Mouse (Mus musculus): ENCODE results near the gene Cdh4. TPM values are rescaled to one million over a fixed set of nuclear protein-coding genes. Genes with fewer than 3 reads are reported as not detected.

The Cdh4 gene
- polyA plus RNA-seq, 1 experiment from 2014 or later = 8.5 TPM

DNA sequence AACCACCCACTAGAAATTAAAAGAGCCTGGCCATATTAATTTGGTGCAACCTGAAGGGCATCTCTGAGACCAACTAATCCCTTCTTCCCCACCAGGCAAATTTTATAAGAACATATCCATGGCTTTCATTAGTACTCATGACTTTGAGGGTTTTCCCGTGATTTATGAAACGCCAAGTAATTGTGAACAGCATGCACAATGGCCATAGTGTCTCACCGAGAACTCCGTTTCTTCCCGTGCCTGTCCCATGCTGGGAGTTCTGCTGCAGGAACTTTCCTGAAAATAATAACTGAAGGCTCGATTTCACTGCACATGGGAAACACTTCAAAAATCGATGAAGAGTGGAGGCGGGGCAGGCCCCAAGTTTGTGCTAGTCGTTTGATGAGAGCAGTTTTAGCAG lies 392.7 kb downstream of the Cdh4 start:
- H3K27me3 ChIP-seq (ENCODE audit: control insufficient read depth, insufficient read depth, low read length) = no peaks in the 10 kb centered on the region
- no peak for DNase-seq (ENCODE audit: low spot score, missing footprints)
- no peak overlapping the region for H3K27ac ChIP-seq (ENCODE audit: low read depth, low read length)
- no peak overlapping the region for H3K4me2 ChIP-seq
- no peak overlapping the region for H3K9ac ChIP-seq (ENCODE audit: low read length)
- H3K9me3 ChIP-seq (ENCODE audit: control insufficient read depth, low read length) = no peaks in the 10 kb centered on the region
- no peak for ATAC-seq (ENCODE audit: low FRiP score)
- no peak overlapping the region for H3K4me3 ChIP-seq (ENCODE audit: low read depth, low read length)
- H3K36me3 ChIP-seq (ENCODE audit: control insufficient read depth, insufficient read depth, low read length) = no peaks in the 10 kb centered on the region
- peaks cover 6% of the 10 kb centered on the region; the same call in 1 of the 2 replicates for H3K4me1 ChIP-seq (ENCODE audit: control insufficient read depth, insufficient read depth, low read length)
- WGBS = 79% methylated on average over 9 of the region's 9 CpGs

DNA sequence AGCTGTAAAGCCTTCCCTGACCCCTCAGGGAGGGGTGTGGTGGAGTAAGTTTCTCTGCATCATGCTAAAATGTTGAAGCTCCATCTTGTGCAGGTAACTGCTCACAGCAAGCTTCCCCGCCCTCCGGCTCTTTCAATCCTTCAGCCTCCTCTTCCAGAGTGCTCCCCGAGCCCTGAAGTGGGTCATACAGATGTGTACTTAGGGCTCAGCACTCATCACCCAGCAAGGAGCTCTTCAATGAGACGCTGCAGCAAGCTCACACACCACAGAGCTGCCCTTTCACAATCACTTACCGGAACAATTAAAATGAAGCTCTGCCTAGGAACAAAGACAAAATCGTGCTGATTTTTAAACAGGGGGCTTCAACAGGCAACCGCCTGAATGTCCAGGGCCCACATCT lies 393.3 kb downstream of the Cdh4 start:
- no peak overlapping the region for H3K9ac ChIP-seq (ENCODE audit: low read length)
- H3K27ac ChIP-seq (ENCODE audit: low read depth, low read length) = no peak overlapping the region
- no peaks in the 10 kb centered on the region for H3K36me3 ChIP-seq (ENCODE audit: control insufficient read depth, insufficient read depth, low read length)
- H3K27me3 ChIP-seq (ENCODE audit: control insufficient read depth, insufficient read depth, low read length) = no peaks in the 10 kb centered on the region
- H3K4me3 ChIP-seq (ENCODE audit: low read depth, low read length) = no peak overlapping the region
- ATAC-seq (ENCODE audit: low FRiP score) = no peak
- H3K4me1 ChIP-seq (ENCODE audit: control insufficient read depth, insufficient read depth, low read length) = peaks cover 6% of the 10 kb centered on the region; the same call in 1 of the 2 replicates
- H3K9me3 ChIP-seq (ENCODE audit: control insufficient read depth, low read length) = no peaks in the 10 kb centered on the region
- WGBS = 45% methylated on average over 7 of the region's 7 CpGs
- DNase-seq (ENCODE audit: low spot score, missing footprints) = no peak
- H3K4me2 ChIP-seq = no peak overlapping the region

GRCm38 (mm10) chr2:179837186-179837585 lies 395.0 kb downstream of the Cdh4 start:
- Histone ChIP-seq H3K9me3 (ENCODE audit: control insufficient read depth, low read length) (no peaks in the 10 kb centered on the region), H3K4me2 (no peak overlapping the region), H3K27me3 (ENCODE audit: control insufficient read depth, insufficient read depth, low read length) (no peaks in the 10 kb centered on the region), H3K4me3 (ENCODE audit: low read depth, low read length) (no peak overlapping the region), H3K4me1 (ENCODE audit: control insufficient read depth, insufficient read depth, low read length) (peaks cover 6% of the 10 kb centered on the region; the same call in 1 of the 2 replicates), H3K36me3 (ENCODE audit: control insufficient read depth, insufficient read depth, low read length) (no peaks in the 10 kb centered on the region), H3K27ac (ENCODE audit: low read depth, low read length) (no peak overlapping the region), H3K9ac (ENCODE audit: low read length) (no peak overlapping the region)
- no peak for DNase-seq (ENCODE audit: low spot score, missing footprints)
- ATAC-seq (ENCODE audit: low FRiP score) = no peak
- WGBS = 79% methylated on average over 10 of the region's 10 CpGs

DNA sequence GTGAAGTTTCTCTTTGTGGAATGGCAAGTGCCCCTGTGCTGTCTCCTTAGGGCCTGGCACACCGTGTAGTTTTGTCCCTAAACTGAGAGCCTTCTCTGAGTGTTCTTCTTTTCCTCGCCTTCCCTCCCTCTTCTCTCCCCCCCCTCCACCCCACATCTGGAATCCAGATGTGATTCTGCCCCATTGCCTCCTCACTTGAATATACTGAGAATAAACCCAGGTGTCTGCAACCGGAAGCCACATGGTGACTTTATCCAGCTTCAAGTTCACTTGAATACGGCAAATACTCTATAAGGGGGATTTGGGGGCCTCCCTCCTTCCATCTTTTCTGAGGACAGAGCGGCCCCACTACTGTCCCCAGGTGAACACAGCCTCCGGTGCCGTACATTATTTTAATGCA lies 395.8 kb downstream of the Cdh4 start:
- Histone ChIP-seq H3K4me1 (ENCODE audit: control insufficient read depth, insufficient read depth, low read length) (peaks cover 10% of the 10 kb centered on the region), H3K4me3 (ENCODE audit: low read depth, low read length) (no peak overlapping the region), H3K27me3 (ENCODE audit: control insufficient read depth, insufficient read depth, low read length) (no peaks in the 10 kb centered on the region), H3K27ac (ENCODE audit: low read depth, low read length) (no peak overlapping the region), H3K9me3 (ENCODE audit: control insufficient read depth, low read length) (no peaks in the 10 kb centered on the region), H3K36me3 (ENCODE audit: control insufficient read depth, insufficient read depth, low read length) (no peaks in the 10 kb centered on the region), H3K9ac (ENCODE audit: low read length) (no peak overlapping the region), H3K4me2 (no peak overlapping the region)
- WGBS = 83% methylated on average over 7 of the region's 7 CpGs
- ATAC-seq (ENCODE audit: low FRiP score) (no peak), DNase-seq (ENCODE audit: low spot score, missing footprints) (no peak)

DNA sequence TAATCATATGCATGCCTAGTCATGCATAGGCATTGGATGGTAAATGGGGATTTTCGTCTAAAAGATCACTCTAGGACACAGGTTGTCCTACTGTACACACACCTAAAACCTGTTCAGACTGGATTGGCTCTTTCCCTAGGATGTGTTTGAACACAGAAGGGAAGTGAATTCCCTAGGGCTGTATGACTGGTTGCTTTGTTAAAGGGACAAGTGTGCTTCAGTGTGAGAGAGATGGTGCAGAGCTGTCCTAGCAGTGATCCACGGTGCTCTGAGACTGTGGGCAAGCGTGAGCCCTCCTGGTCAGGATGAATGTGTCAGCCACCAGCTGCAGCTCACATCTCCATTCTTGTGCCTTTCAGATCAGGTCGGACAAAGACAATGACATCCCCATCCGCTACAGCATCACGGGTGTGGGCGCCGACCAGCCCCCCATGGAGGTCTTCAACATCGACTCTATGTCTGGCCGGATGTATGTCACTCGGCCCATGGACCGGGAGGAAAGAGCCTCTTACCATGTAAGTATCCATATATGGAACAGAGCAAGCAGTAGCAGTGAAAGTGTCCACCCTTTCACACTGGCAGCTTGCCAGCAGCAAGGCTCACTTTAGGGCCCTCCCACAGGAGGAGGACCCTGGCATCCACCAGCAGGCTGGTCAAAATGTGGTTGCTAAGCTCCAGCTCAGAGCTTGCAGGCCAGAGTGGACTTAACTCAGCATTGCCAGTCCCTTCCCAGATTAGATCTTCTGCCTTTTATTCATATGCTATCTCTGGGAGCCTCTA lies 400.6 kb downstream of the Cdh4 start:
- H3K4me1 ChIP-seq (ENCODE audit: control insufficient read depth, insufficient read depth, low read length) = peaks cover 4% of the 10 kb centered on the region; the same call in 1 of the 2 replicates
- peak; percentile 40; the same call in 1 of the 2 replicates for ATAC-seq (ENCODE audit: low FRiP score)
- no peak overlapping the region for H3K9ac ChIP-seq (ENCODE audit: low read length)
- H3K27ac ChIP-seq (ENCODE audit: low read depth, low read length) = no peak overlapping the region
- no peak overlapping the region for H3K4me3 ChIP-seq (ENCODE audit: low read depth, low read length)
- H3K9me3 ChIP-seq (ENCODE audit: control insufficient read depth, low read length) = no peaks in the 10 kb centered on the region
- WGBS = 77% methylated on average over 12 of the region's 12 CpGs
- no peak overlapping the region for H3K4me2 ChIP-seq
- no peak for DNase-seq (ENCODE audit: low spot score, missing footprints)
- no peaks in the 10 kb centered on the region for H3K27me3 ChIP-seq (ENCODE audit: control insufficient read depth, insufficient read depth, low read length)
- H3K36me3 ChIP-seq (ENCODE audit: control insufficient read depth, insufficient read depth, low read length) = no peaks in the 10 kb centered on the region

- no peak for DNase-seq (ENCODE audit: low spot score, missing footprints)
- H3K27ac ChIP-seq (ENCODE audit: low read depth, low read length) = no peak overlapping the region
- 55% methylated on average over 9 of the region's 9 CpGs for WGBS
- no peak for ATAC-seq (ENCODE audit: low FRiP score)
- H3K9me3 ChIP-seq (ENCODE audit: control insufficient read depth, low read length) = no peaks in the 10 kb centered on the region
- H3K4me2 ChIP-seq = no peak overlapping the region
- H3K27me3 ChIP-seq (ENCODE audit: control insufficient read depth, insufficient read depth, low read length) = no peaks in the 10 kb centered on the region
- no peak overlapping the region for H3K9ac ChIP-seq (ENCODE audit: low read length)
- H3K4me1 ChIP-seq (ENCODE audit: control insufficient read depth, insufficient read depth, low read length) = peaks cover 11% of the 10 kb centered on the region
- H3K4me3 ChIP-seq (ENCODE audit: low read depth, low read length) = no peak overlapping the region
- no peaks in the 10 kb centered on the region for H3K36me3 ChIP-seq (ENCODE audit: control insufficient read depth, insufficient read depth, low read length)
Observed at GRCm38 (mm10) chr2:179849732-179850131, 407.5 kb downstream of the Cdh4 start.

DNA sequence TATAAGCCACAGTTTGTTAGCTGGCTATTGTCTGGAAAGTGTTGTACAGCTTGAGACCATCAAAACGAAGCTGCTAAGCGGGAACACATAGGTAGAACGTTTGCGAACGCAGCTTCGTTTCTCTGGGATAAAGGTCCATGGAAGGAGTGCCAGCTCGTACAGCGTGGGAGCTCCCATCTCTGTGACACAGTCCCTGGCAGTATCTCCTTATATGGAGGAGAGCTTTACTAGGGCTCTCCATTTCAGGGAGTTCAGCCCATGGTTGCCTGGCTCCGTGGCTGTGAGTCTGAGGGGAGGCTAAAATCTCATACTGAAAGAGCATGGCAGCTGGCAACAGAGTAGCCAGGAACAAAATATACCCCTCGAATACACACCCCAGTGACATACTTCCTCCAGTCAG lies 409.9 kb downstream of the Cdh4 start:
- Histone ChIP-seq H3K27me3 (ENCODE audit: control insufficient read depth, insufficient read depth, low read length) (no peaks in the 10 kb centered on the region), H3K4me1 (ENCODE audit: control insufficient read depth, insufficient read depth, low read length) (peaks cover 11% of the 10 kb centered on the region), H3K27ac (ENCODE audit: low read depth, low read length) (no peak overlapping the region), H3K36me3 (ENCODE audit: control insufficient read depth, insufficient read depth, low read length) (no peaks in the 10 kb centered on the region), H3K9me3 (ENCODE audit: control insufficient read depth, low read length) (no peaks in the 10 kb centered on the region), H3K4me2 (no peak overlapping the region), H3K4me3 (ENCODE audit: low read depth, low read length) (no peak overlapping the region), H3K9ac (ENCODE audit: low read length) (no peak overlapping the region)
- WGBS = 86% methylated on average over 10 of the region's 10 CpGs
- DNase-seq (ENCODE audit: low spot score, missing footprints) (no peak), ATAC-seq (ENCODE audit: low FRiP score) (no peak)

- Histone ChIP-seq H3K27ac (ENCODE audit: low read depth, low read length) (0 out of 2 replicates have a peak overlapping the region, but pooled peaks have one; percentile 25), H3K4me3 (ENCODE audit: low read depth, low read length) (no peak overlapping the region), H3K9me3 (ENCODE audit: control insufficient read depth, low read length) (no peaks in the 10 kb centered on the region), H3K36me3 (ENCODE audit: control insufficient read depth, insufficient read depth, low read length) (no peaks in the 10 kb centered on the region), H3K9ac (ENCODE audit: low read length) (no peak overlapping the region), H3K4me2 (no peak overlapping the region), H3K4me1 (ENCODE audit: control insufficient read depth, insufficient read depth, low read length) (peaks cover 11% of the 10 kb centered on the region), H3K27me3 (ENCODE audit: control insufficient read depth, insufficient read depth, low read length) (no peaks in the 10 kb centered on the region)
- DNase-seq (ENCODE audit: low spot score, missing footprints) (no peak), ATAC-seq (ENCODE audit: low FRiP score) (peak; percentile 49)
- WGBS = 67% methylated on average over 11 of the region's 11 CpGs
Observed at GRCm38 (mm10) chr2:179852862-179853261, 410.6 kb downstream of the Cdh4 start.

- DNase-seq (ENCODE audit: low spot score, missing footprints) = no peak
- H3K4me3 ChIP-seq (ENCODE audit: low read depth, low read length) = no peak overlapping the region
- no peak for ATAC-seq (ENCODE audit: low FRiP score)
- H3K27me3 ChIP-seq (ENCODE audit: control insufficient read depth, insufficient read depth, low read length) = no peaks in the 10 kb centered on the region
- no peak overlapping the region for H3K4me2 ChIP-seq
- H3K9me3 ChIP-seq (ENCODE audit: control insufficient read depth, low read length) = no peaks in the 10 kb centered on the region
- WGBS = 72% methylated on average over 10 of the region's 10 CpGs
- H3K9ac ChIP-seq (ENCODE audit: low read length) = no peak overlapping the region
- H3K36me3 ChIP-seq (ENCODE audit: control insufficient read depth, insufficient read depth, low read length) = no peaks in the 10 kb centered on the region
- peak overlapping the region; percentile 22; the same call in 1 of the 2 replicates for H3K27ac ChIP-seq (ENCODE audit: low read depth, low read length)
- peaks cover 11% of the 10 kb centered on the region for H3K4me1 ChIP-seq (ENCODE audit: control insufficient read depth, insufficient read depth, low read length)
Observed at GRCm38 (mm10) chr2:179853892-179854291, 411.7 kb downstream of the Cdh4 start.
